Mouse (Mus musculus): ENCODE data around the gene Cd3d. TPM values are rescaled to one million over a fixed set of nuclear protein-coding genes. Genes with fewer than 3 reads are reported as not detected.
"Not testable (repeated sequence)": the region's sequence is repeated elsewhere in the genome, so short reads cannot be mapped to it uniquely, and the experiment has no call there.

Cd3d gene
- polyA plus RNA-seq, 1 experiment = not detected

GRCm38 (mm10) chr9:44965126-44965832, 16.3 kb upstream of the Cd3d start, which contains the start of gene Ube4a:
TSS of gene Ube4a (minus strand) at chr9:44965600.
- H3K36me3 ChIP-seq (ENCODE audit: control insufficient read depth, insufficient read depth) = peaks cover 15% of the 10 kb centered on the region
- H3ac ChIP-seq (ENCODE audit: control insufficient read depth, insufficient read length, low read depth) = peak within 1 kb of the TSS; percentile 36
- no peak for TF ChIP-seq MAX (IDR thresholded peaks at IDR 0.05)
- TF ChIP-seq CTCF (IDR thresholded peaks at IDR 0.05; ENCODE audit: control insufficient read depth, insufficient read depth, insufficient read length) = no peak

GRCm38 (mm10) chr9:44965833-44966466, 15.6 kb upstream of the Cd3d start:
- Histone ChIP-seq H3K36me3 (ENCODE audit: control insufficient read depth, insufficient read depth) (peaks cover 11% of the 10 kb centered on the region), H3K79me3 (ENCODE audit: low read depth) (peaks cover 14% of the 10 kb centered on the region), H3ac (ENCODE audit: control insufficient read depth, insufficient read length, low read depth) (peak overlapping the region; percentile 15), H3K79me2 (ENCODE audit: control insufficient read depth, insufficient read depth) (peaks cover 33% of the 10 kb centered on the region), H3K27me3 (ENCODE audit: control insufficient read depth, insufficient read depth, insufficient read length) (peaks cover 4% of the 10 kb centered on the region), H3K4me3 (ENCODE audit: insufficient read depth, poor library complexity, severe bottlenecking) (peak overlapping the region; percentile 72)
- no peak for TF ChIP-seq MYOG (IDR thresholded peaks at IDR 0.05; ENCODE audit: control insufficient read depth, extremely low read depth, insufficient read length)
- TF ChIP-seq CTCF (IDR thresholded peaks at IDR 0.05; ENCODE audit: control insufficient read depth, insufficient read depth, insufficient read length) = no peak
- no peak for TF ChIP-seq CEBPB (IDR thresholded peaks at IDR 0.05; ENCODE audit: low read depth)
- TF ChIP-seq FOSL1 (IDR thresholded peaks at IDR 0.05; ENCODE audit: insufficient read depth, low read length, poor library complexity, severe bottlenecking) = no peak
- TF ChIP-seq MYOD1 (IDR thresholded peaks at IDR 0.05; ENCODE audit: control insufficient read depth, insufficient read length, low read depth) = no peak
- no peak for TF ChIP-seq MAX (IDR thresholded peaks at IDR 0.05)
- no peak for TF ChIP-seq USF1 (IDR thresholded peaks at IDR 0.05; ENCODE audit: low read depth)

More at GRCm38 (mm10) chr9:44965126-44965832, 16.3 kb upstream of the Cd3d start, which contains the start of gene Ube4a:
- Histone ChIP-seq H3K79me2 (ENCODE audit: control insufficient read depth, insufficient read depth) (peaks cover 33% of the 10 kb centered on the region), H3K79me3 (ENCODE audit: low read depth) (peaks cover 14% of the 10 kb centered on the region), H3K27me3 (ENCODE audit: control insufficient read depth, insufficient read depth, insufficient read length) (peaks cover under 1% of the 10 kb centered on the region), H3K4me3 (ENCODE audit: insufficient read depth, poor library complexity, severe bottlenecking) (peak within 1 kb of the TSS; percentile 72)

GRCm38 (mm10) chr9:44966815-44967242, 14.8 kb upstream of the Cd3d start:
- no peak overlapping the region for H3ac ChIP-seq (ENCODE audit: control insufficient read depth, insufficient read length, low read depth)
- peaks cover 4% of the 10 kb centered on the region for H3K27me3 ChIP-seq (ENCODE audit: control insufficient read depth, insufficient read depth, insufficient read length)
- peaks cover 14% of the 10 kb centered on the region for H3K79me3 ChIP-seq (ENCODE audit: low read depth)
- peaks cover 6% of the 10 kb centered on the region for H3K36me3 ChIP-seq (ENCODE audit: control insufficient read depth, insufficient read depth)
- H3K79me2 ChIP-seq (ENCODE audit: control insufficient read depth, insufficient read depth) = peaks cover 33% of the 10 kb centered on the region
- peak; percentile 70 for TF ChIP-seq MAX (IDR thresholded peaks at IDR 0.05)
- TF ChIP-seq FOSL1 (IDR thresholded peaks at IDR 0.05; ENCODE audit: insufficient read depth, low read length, poor library complexity, severe bottlenecking) = no peak
- peak; percentile 42 for TF ChIP-seq CTCF (IDR thresholded peaks at IDR 0.05; ENCODE audit: control insufficient read depth, insufficient read depth, insufficient read length)
- H3K4me3 ChIP-seq (ENCODE audit: insufficient read depth, poor library complexity, severe bottlenecking) = no peak overlapping the region

- H3ac ChIP-seq (ENCODE audit: control insufficient read depth, insufficient read length, low read depth); H3K4me3 ChIP-seq (ENCODE audit: insufficient read depth, poor library complexity, severe bottlenecking); H3K27me3 ChIP-seq (ENCODE audit: control insufficient read depth, insufficient read depth, insufficient read length); H3K36me3 ChIP-seq (ENCODE audit: control insufficient read depth, insufficient read depth): not testable (repeated sequence)
- Histone ChIP-seq H3K79me3 (ENCODE audit: low read depth) (peaks cover 13% of the 10 kb centered on the region), H3K79me2 (ENCODE audit: control insufficient read depth, insufficient read depth) (peaks cover 24% of the 10 kb centered on the region)
Observed at GRCm38 (mm10) chr9:44967763-44968162, 13.8 kb upstream of the Cd3d start.

- peaks cover 8% of the 10 kb centered on the region for H3K79me3 ChIP-seq (ENCODE audit: low read depth)
- no peaks in the 10 kb centered on the region for H3K36me3 ChIP-seq (ENCODE audit: control insufficient read depth, insufficient read depth)
- no peak overlapping the region for H3ac ChIP-seq (ENCODE audit: control insufficient read depth, insufficient read length, low read depth)
- H3K79me2 ChIP-seq (ENCODE audit: control insufficient read depth, insufficient read depth) = peaks cover 9% of the 10 kb centered on the region
- TF ChIP-seq CTCF (IDR thresholded peaks at IDR 0.05; ENCODE audit: control insufficient read depth, insufficient read depth, insufficient read length) = no peak
- TF ChIP-seq USF1 (IDR thresholded peaks at IDR 0.05; ENCODE audit: low read depth) = no peak
- no peak for TF ChIP-seq MYOG (IDR thresholded peaks at IDR 0.05; ENCODE audit: control insufficient read depth, extremely low read depth, insufficient read length)
- TF ChIP-seq CEBPB (IDR thresholded peaks at IDR 0.05; ENCODE audit: low read depth) = no peak
- TF ChIP-seq FOSL1 (IDR thresholded peaks at IDR 0.05; ENCODE audit: insufficient read depth, low read length, poor library complexity, severe bottlenecking) = no peak
- TF ChIP-seq MYOD1 (IDR thresholded peaks at IDR 0.05; ENCODE audit: control insufficient read depth, insufficient read length, low read depth) = no peak
- no peak for TF ChIP-seq MAX (IDR thresholded peaks at IDR 0.05)
- peaks cover 20% of the 10 kb centered on the region for H3K27me3 ChIP-seq (ENCODE audit: control insufficient read depth, insufficient read depth, insufficient read length)
- H3K4me3 ChIP-seq (ENCODE audit: insufficient read depth, poor library complexity, severe bottlenecking) = no peak overlapping the region
Observed at GRCm38 (mm10) chr9:44969450-44969849, 12.1 kb upstream of the Cd3d start.

- no peak overlapping the region for H3ac ChIP-seq (ENCODE audit: control insufficient read depth, insufficient read length, low read depth)
Observed at GRCm38 (mm10) chr9:44977813-44978212, 3.8 kb upstream of the Cd3d start.

More at GRCm38 (mm10) chr9:44977813-44978212, 3.8 kb upstream of the Cd3d start:
- no peaks in the 10 kb centered on the region for H3K36me3 ChIP-seq (ENCODE audit: control insufficient read depth, insufficient read depth)
- peaks cover 60% of the 10 kb centered on the region for H3K27me3 ChIP-seq (ENCODE audit: control insufficient read depth, insufficient read depth, insufficient read length)
- H3K4me3 ChIP-seq (ENCODE audit: insufficient read depth, poor library complexity, severe bottlenecking) = no peak overlapping the region
- no peaks in the 10 kb centered on the region for H3K79me3 ChIP-seq (ENCODE audit: low read depth)
- TF ChIP-seq CTCF (IDR thresholded peaks at IDR 0.05; ENCODE audit: control insufficient read depth, insufficient read depth, insufficient read length) (no peak), MYOG (IDR thresholded peaks at IDR 0.05; ENCODE audit: control insufficient read depth, extremely low read depth, insufficient read length) (no peak), CEBPB (IDR thresholded peaks at IDR 0.05; ENCODE audit: low read depth) (no peak), MYOD1 (IDR thresholded peaks at IDR 0.05; ENCODE audit: control insufficient read depth, insufficient read length, low read depth) (no peak), USF1 (IDR thresholded peaks at IDR 0.05; ENCODE audit: low read depth) (no peak), FOSL1 (IDR thresholded peaks at IDR 0.05; ENCODE audit: insufficient read depth, low read length, poor library complexity, severe bottlenecking) (no peak), MAX (IDR thresholded peaks at IDR 0.05) (no peak)
- H3K79me2 ChIP-seq (ENCODE audit: control insufficient read depth, insufficient read depth) = no peaks in the 10 kb centered on the region
